Mouse (Mus musculus): ENCODE results near the gene St3gal4.

Gene St3gal4

GRCm38 (mm10) chr9:35048449-35048848, 70.6 kb downstream of the St3gal4 start:
- DNase-seq (ENCODE audit: low spot score), result no peak

- no peak for DNase-seq (ENCODE audit: low spot score)
Measured at GRCm38 (mm10) chr9:35045756-35046155, 73.3 kb downstream of the St3gal4 start.

- no peak for DNase-seq (ENCODE audit: low spot score)
Measured at GRCm38 (mm10) chr9:35045031-35045531, 74.0 kb downstream of the St3gal4 start.

- DNase-seq (ENCODE audit: low spot score), result no peak
Measured at GRCm38 (mm10) chr9:35044458-35044857, 74.6 kb downstream of the St3gal4 start.

GRCm38 (mm10) chr9:35043619-35044018, 75.4 kb downstream of the St3gal4 start:
- DNase-seq (ENCODE audit: low spot score), result no peak

GRCm38 (mm10) chr9:35041493-35041892, 77.6 kb downstream of the St3gal4 start:
- DNase-seq (ENCODE audit: low spot score), result no peak

- DNase-seq (ENCODE audit: low spot score), result no peak
Measured at GRCm38 (mm10) chr9:35039846-35040245, 79.2 kb downstream of the St3gal4 start.

GRCm38 (mm10) chr9:35038922-35039586, 80.0 kb downstream of the St3gal4 start:
- DNase-seq (ENCODE audit: low spot score), result no peak

- DNase-seq (ENCODE audit: low spot score), result no peak
Measured at GRCm38 (mm10) chr9:35035074-35035473, 84.0 kb downstream of the St3gal4 start.

GRCm38 (mm10) chr9:35032457-35032856, 86.6 kb downstream of the St3gal4 start:
- DNase-seq (ENCODE audit: low spot score), result no peak

- no peak for DNase-seq (ENCODE audit: low spot score)
Measured at GRCm38 (mm10) chr9:35030823-35031222, 88.2 kb downstream of the St3gal4 start.

GRCm38 (mm10) chr9:35027382-35027997, 91.6 kb downstream of the St3gal4 start:
- no peak for DNase-seq (ENCODE audit: low spot score)

- DNase-seq (ENCODE audit: low spot score), result no peak
Measured at GRCm38 (mm10) chr9:35026897-35027311, 92.2 kb downstream of the St3gal4 start.

- no peak for DNase-seq (ENCODE audit: low spot score)
Measured at GRCm38 (mm10) chr9:35026311-35026710, 92.8 kb downstream of the St3gal4 start.

- no peak for DNase-seq (ENCODE audit: low spot score)
Measured at GRCm38 (mm10) chr9:35024591-35025496, 94.2 kb downstream of the St3gal4 start.

GRCm38 (mm10) chr9:35021744-35022143, 97.3 kb downstream of the St3gal4 start:
- DNase-seq (ENCODE audit: low spot score), result no peak

- DNase-seq (ENCODE audit: low spot score), result no peak
Measured at GRCm38 (mm10) chr9:35020015-35020653, 98.9 kb downstream of the St3gal4 start.

GRCm38 (mm10) chr9:35019372-35019771, 99.7 kb downstream of the St3gal4 start:
- no peak for DNase-seq (ENCODE audit: low spot score)

GRCm38 (mm10) chr9:35018056-35018455, 101.0 kb downstream of the St3gal4 start:
- DNase-seq (ENCODE audit: low spot score), result no peak

- no peak for DNase-seq (ENCODE audit: low spot score)
Measured at GRCm38 (mm10) chr9:35017563-35017962, 101.5 kb downstream of the St3gal4 start.

GRCm38 (mm10) chr9:35016762-35017161, 102.3 kb downstream of the St3gal4 start:
- DNase-seq (ENCODE audit: low spot score), result peak; percentile 11
